Mouse (Mus musculus): ENCODE measurements at regions not wholly inside any gene's neighbourhood (a gene's known extent, or its start where the extent isn't known, plus 50 kb on each side); places are given as distances from the start of the nearest gene placed in this dataset.
A peak's percentile ranks its signal among the peaks of the same experiment; 100 is the strongest.

DNA sequence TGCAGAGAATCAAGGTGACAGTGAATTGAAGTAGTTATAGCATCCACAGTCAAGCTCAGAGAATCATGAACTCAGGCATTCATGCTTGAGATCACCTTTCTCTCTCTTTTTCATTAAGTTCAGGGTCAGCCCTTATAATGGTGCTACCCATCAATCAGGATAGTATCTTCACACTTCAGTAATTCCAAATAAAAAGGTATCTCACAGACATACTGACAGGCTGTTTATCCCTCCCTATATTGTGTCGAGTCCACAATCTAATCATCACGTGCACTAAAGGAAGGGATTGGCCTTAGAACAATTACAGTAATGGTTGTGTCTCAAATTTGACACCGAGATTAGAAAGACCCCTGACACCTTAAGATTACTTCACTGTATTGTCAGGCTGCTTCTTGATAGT, 138.7 kb upstream of the Rspo3 start:
- DNase-seq (ENCODE audit: low spot score in 2 of 2), result no peak
- intact Hi-C loops (cut with DNase I), result no loop called here

DNA sequence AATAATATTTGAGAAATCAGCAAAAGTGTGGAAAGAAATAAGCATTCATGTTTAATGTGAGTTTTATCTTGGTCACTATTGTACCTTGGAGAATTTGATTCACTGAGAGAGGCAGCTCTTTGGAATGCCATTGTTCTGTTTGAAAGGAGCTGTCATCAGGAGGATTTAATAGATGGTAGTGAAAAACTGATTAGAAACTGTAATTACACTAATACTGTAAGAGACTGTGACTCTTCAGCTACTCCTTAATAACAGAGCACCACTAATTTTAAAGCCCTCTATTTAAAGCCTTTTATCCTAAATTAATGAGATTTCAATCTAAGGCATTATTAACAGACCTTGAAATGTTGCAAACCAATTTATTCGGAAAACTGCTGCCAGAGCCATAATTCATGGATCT, 126.1 kb upstream of the Rspo3 start:
- DNase-seq (ENCODE audit: low spot score in 2 of 2), result no peak
- intact Hi-C loops (cut with DNase I), result no loop called here

DNA sequence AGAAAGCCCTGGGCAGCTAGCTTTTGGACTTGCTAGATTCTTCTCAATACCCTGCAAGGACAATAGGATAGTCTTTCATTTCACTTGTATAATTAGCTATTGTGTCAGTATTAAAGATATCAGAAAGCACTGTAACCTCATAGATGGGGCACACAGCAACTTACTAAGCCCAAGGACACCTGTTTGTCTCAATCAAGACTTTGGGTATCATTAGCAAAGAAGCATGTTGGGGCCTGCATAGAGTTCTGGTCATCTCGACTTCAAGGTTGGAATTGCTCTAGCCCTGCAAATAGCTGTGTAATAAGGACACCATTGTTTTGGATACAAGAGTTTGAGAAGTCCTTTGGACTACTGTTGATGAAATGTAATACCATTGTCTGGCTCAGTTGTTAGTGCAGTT, 104.6 kb upstream of the Rspo3 start:
- DNase-seq (ENCODE audit: low spot score in 2 of 2), result no peak
- intact Hi-C loops (cut with DNase I), result no loop called here

DNA sequence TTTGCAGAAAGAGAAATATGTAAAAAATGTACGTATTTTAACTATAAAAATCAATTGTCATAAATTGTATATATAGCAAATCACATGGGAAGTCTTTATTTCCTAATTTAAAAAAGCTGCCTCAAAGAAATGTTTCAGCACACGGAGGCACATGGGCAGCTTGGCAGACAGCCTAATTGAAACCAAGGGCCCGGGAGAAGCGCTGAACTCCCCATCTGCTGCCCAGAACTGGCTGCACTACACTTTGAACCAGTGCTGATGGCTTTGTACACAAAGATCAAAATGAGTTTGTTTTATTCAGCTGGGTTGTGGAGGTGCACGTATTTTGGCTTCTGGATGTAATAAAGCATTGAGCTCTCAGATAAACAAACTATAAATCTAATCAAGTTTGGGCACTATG, 100.2 kb upstream of the Rspo3 start:
- intact Hi-C loops (cut with DNase I), result no loop called here
- peak in 1 of 2 experiments; percentile 8 for DNase-seq (ENCODE audit: low spot score in 2 of 2)

DNA sequence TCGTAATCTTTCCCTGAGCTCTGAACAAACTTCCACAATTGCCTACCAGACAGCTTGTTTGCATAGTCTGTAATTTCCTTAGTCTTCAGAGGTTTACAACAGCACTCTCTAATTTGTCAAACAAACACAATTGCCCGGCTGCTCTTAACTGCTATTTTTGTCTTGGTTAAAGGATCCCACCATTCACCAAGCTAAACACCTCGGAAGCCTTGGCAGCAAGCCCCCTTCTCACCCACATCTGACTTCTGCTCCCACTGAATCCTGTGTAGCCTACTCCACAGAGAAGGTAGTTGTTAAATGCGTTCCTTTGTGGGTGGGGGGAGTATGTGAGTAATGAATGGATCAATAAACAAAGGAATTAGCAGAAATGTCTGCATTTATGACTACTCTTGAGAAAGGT, 59.8 kb upstream of the Rspo3 start:
- intact Hi-C loops (cut with DNase I), result no loop called here
- DNase-seq (ENCODE audit: low spot score in 2 of 2), result no peak

DNA sequence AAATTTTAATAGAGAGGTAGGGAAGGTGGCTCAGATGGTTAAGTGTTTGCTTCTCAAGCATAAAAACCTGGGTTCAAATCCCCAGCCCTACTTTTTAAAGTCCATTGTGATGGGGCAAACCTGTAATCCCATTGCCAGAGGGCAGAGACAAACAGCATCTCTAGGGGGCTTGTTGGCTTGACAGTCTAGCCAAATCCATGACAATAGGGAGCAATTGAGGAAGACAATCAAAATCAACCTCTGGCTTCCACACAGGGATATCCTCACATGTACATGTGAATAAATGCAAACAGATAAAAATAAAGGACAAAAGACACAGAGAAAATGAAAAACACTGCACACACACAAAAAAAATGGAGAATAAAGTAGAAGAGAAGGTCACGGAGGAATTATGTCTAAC, 59.3 kb upstream of the Rspo3 start:
- DNase-seq (ENCODE audit: low spot score in 2 of 2), result no peak
- intact Hi-C loops (cut with DNase I), result no loop called here

DNA sequence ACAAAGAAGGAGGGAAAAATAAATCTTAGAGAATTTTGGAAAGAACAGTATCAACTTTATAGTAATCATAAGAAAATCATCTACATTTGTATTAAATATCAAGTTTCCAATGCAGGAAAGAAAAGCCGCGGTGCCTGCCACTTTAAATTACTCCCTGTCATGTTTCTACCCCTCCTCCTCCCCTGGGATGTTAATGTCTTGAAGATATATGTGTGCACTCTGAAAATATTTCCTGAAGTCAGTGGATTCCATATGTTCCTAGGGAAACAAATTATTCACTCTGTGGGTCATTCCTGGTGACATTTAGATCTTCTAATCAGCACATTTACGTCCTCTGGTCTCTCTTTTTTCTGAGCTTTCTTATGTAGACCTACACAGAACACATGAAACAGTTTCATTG, 57.2 kb upstream of the Rspo3 start:
- no peak for DNase-seq (ENCODE audit: low spot score in 2 of 2)
- intact Hi-C loops (cut with DNase I), result no loop called here

DNA sequence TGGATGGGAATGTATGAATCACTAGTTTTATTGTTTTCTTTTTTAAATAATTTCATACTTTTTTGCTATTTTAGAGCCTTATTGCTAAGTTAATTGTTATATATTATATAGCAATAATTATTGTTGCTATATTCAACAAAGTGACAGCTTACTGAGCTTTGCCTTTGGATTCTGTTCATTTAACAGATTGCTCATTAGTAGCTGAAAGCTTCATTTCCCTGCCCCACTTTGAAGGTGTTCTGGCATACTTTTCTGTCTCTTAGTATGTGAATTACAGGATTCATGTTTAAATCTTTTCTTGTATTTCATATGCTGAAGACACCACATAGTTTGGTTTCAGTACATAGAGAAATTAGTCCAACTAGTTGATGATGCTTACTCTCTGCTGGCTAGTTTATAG, 54.5 kb upstream of the Rspo3 start:
- intact Hi-C loops (cut with DNase I), result no loop called here
- no peak for DNase-seq (ENCODE audit: low spot score in 2 of 2)

DNA sequence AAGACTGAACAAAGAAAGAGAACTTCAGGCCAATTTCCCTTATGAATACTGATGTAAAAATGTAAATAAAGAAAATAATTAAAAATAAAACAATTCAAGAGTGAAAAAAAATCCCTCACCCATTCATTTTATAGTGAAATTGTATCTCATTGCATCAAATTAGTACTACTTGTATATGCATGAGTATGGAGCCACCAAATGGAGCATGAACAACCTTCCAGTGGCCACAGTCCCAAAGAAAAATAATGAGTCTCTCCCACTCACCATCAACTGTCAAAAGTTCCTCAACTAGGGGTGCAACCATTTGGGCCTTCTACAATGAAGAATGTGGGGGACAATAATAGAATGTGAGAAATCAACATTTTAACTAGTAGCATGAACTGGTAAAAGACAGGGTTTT, 54.1 kb upstream of the Rspo3 start:
- intact Hi-C loops (cut with DNase I), result no loop called here
- DNase-seq (ENCODE audit: low spot score in 2 of 2), result no peak
